Mouse (Mus musculus) gonadal fat pad, adult 2 months (tissue): ENCODE results near the gene Ddx52. TPM values are rescaled to one million over a fixed set of nuclear protein-coding genes. Genes with fewer than 3 reads are reported as not detected.

ENCODE experiments used
- DNase-seq: peaks from one replicate; pipeline ENCODE4 v3.0.0-alpha.2; 2012; ENCODE audit warnings: low read depth
- polyA plus RNA-seq: library from polyadenylated mRNA; depleted of rRNA; stranded (reverse); fragments of >200 nt; gene quantifications from 2 replicates; pipeline ENCODE4 v1.2.3, GENCODE M21; 2012; rRNA removed

Ddx52 gene
- polyA plus RNA-seq = 6.2 and 7.5 TPM in 2 replicates

GRCm38 (mm10) chr11:83941950-83942840, at the start of gene Ddx52:
TSS of gene Ddx52 (plus strand) at chr11:83942062.
- DNase-seq = peak; percentile 52

- no peak for DNase-seq
Observed at GRCm38 (mm10) chr11:83893325-83893724, 48.5 kb upstream of the Ddx52 start.

GRCm38 (mm10) chr11:83896430-83897410, 45.1 kb upstream of the Ddx52 start:
- no peak for DNase-seq

- no peak for DNase-seq
Observed at GRCm38 (mm10) chr11:83897569-83897968, 44.3 kb upstream of the Ddx52 start.

- no peak for DNase-seq
Observed at GRCm38 (mm10) chr11:83902812-83903211, 39.0 kb upstream of the Ddx52 start.

GRCm38 (mm10) chr11:83905756-83906155, 36.1 kb upstream of the Ddx52 start:
- no peak for DNase-seq

GRCm38 (mm10) chr11:83908376-83908775, 33.5 kb upstream of the Ddx52 start:
- DNase-seq = no peak

GRCm38 (mm10) chr11:83913824-83914311, 28.0 kb upstream of the Ddx52 start:
- no peak for DNase-seq

- DNase-seq = no peak
Observed at GRCm38 (mm10) chr11:83914501-83914900, 27.4 kb upstream of the Ddx52 start.

- DNase-seq = no peak
Observed at GRCm38 (mm10) chr11:83922600-83922999, 19.3 kb upstream of the Ddx52 start.

GRCm38 (mm10) chr11:83927097-83927496, 14.8 kb upstream of the Ddx52 start:
- DNase-seq = no peak

GRCm38 (mm10) chr11:83932506-83933106, 9.3 kb upstream of the Ddx52 start:
- no peak for DNase-seq

- DNase-seq = no peak
Observed at GRCm38 (mm10) chr11:83933376-83933775, 8.5 kb upstream of the Ddx52 start.

GRCm38 (mm10) chr11:83935986-83936665, 5.7 kb upstream of the Ddx52 start:
- DNase-seq = no peak

- no peak for DNase-seq
Observed at GRCm38 (mm10) chr11:83938556-83938955, 3.3 kb upstream of the Ddx52 start.

- no peak for DNase-seq
Observed at GRCm38 (mm10) chr11:83956822-83957221, 15.0 kb downstream of the Ddx52 start.

- no peak for DNase-seq
Observed at GRCm38 (mm10) chr11:83961983-83962382, 20.1 kb downstream of the Ddx52 start.

- no peak for DNase-seq
Observed at GRCm38 (mm10) chr11:83963991-83964921, 22.4 kb downstream of the Ddx52 start, which contains the start of gene Synrg. TSS of gene Synrg (plus strand) at chr11:83964428.

GRCm38 (mm10) chr11:83967436-83968204, 25.8 kb downstream of the Ddx52 start:
- no peak for DNase-seq
